Mouse (Mus musculus): ENCODE data around the gene Cyp4f16. TPM values are rescaled to one million over a fixed set of nuclear protein-coding genes. Genes with fewer than 3 reads are reported as not detected.
"Not testable (repeated sequence)": the region's sequence is repeated elsewhere in the genome, so short reads cannot be mapped to it uniquely, and the experiment has no call there.

The Cyp4f16 gene
- polyA plus RNA-seq, 1 experiment from 2014 or later: 14.1 TPM

GRCm38 (mm10) chr17:32563301-32563700, 26.9 kb downstream of the Cyp4f16 start:
- not testable (repeated sequence) for H3K27ac ChIP-seq; H3K27me3 ChIP-seq (ENCODE audit: poor library complexity, severe bottlenecking); H3K36me3 ChIP-seq (replicated peaks); DNase-seq (ENCODE audit: extremely low spot score, low spot score); H3K4me1 ChIP-seq; H3K4me3 ChIP-seq
- peaks cover 26% of the 10 kb centered on the region for H3K9me3 ChIP-seq
- WGBS: 87% methylated on average over 2 of the region's 2 CpGs

GRCm38 (mm10) chr17:32573286-32573685, 36.9 kb downstream of the Cyp4f16 start:
- not testable (repeated sequence) for DNase-seq (ENCODE audit: extremely low spot score, low spot score); H3K4me1 ChIP-seq; H3K4me3 ChIP-seq; H3K36me3 ChIP-seq (replicated peaks); H3K27ac ChIP-seq; H3K9me3 ChIP-seq; H3K27me3 ChIP-seq (ENCODE audit: poor library complexity, severe bottlenecking)
- 84% methylated on average over 2 of the region's 2 CpGs for WGBS

GRCm38 (mm10) chr17:32577496-32578186, 41.3 kb downstream of the Cyp4f16 start:
- H3K27ac ChIP-seq: no peak overlapping the region
- 64% methylated on average over 7 of the region's 7 CpGs for WGBS
- no peaks in the 10 kb centered on the region for H3K27me3 ChIP-seq (ENCODE audit: poor library complexity, severe bottlenecking)
- peaks cover 3% of the 10 kb centered on the region; the same call in 1 of the 2 replicates for H3K9me3 ChIP-seq
- DNase-seq (ENCODE audit: extremely low spot score, low spot score): no peak
- no peaks in the 10 kb centered on the region for H3K36me3 ChIP-seq (replicated peaks)
- H3K4me3 ChIP-seq: no peak overlapping the region
- H3K4me1 ChIP-seq: no peaks in the 10 kb centered on the region

GRCm38 (mm10) chr17:32596494-32596893, 60.1 kb downstream of the Cyp4f16 start:
- Histone ChIP-seq H3K9me3 (peaks cover 36% of the 10 kb centered on the region), H3K4me3 (no peak overlapping the region), H3K27me3 (ENCODE audit: poor library complexity, severe bottlenecking) (no peaks in the 10 kb centered on the region), H3K36me3 (replicated peaks) (no peaks in the 10 kb centered on the region), H3K27ac (no peak overlapping the region), H3K4me1 (no peaks in the 10 kb centered on the region)
- DNase-seq (ENCODE audit: extremely low spot score, low spot score): no peak
- WGBS: 91% methylated on average over 18 of the region's 18 CpGs

Other genes with a start within 250 kb of the Cyp4f16 start
- 144 and 147 TPM in 2 replicates for gene Akap8, start 215.3 kb upstream of the Cyp4f16 start, polyA plus RNA-seq (2016; fragmentation: Nextera tagmentation; extraction: Ambion mirVana)
- gene Akap8l, start 186.0 kb upstream of the Cyp4f16 start, polyA plus RNA-seq (2016; fragmentation: Nextera tagmentation; extraction: Ambion mirVana): 79.0 and 79.9 TPM in 2 replicates
- 24.9 and 25.9 TPM in 2 replicates for gene Wiz, start 147.1 kb upstream of the Cyp4f16 start, polyA plus RNA-seq (2016; fragmentation: Nextera tagmentation; extraction: Ambion mirVana)
- gene Rasal3, start 133.0 kb upstream of the Cyp4f16 start, polyA plus RNA-seq (2016; fragmentation: Nextera tagmentation; extraction: Ambion mirVana): 0.50 and 0.52 TPM in 2 replicates
- gene Pglyrp2, start 112.4 kb upstream of the Cyp4f16 start, polyA plus RNA-seq (2016; fragmentation: Nextera tagmentation; extraction: Ambion mirVana): 0.07 TPM in 1 of 2 replicates, not detected in the other
- gene Cyp4f39, start 83.8 kb upstream of the Cyp4f16 start, polyA plus RNA-seq (2016; fragmentation: Nextera tagmentation; extraction: Ambion mirVana): 0.46 TPM in 1 of 2 replicates, not detected in the other
- gene Cyp4f17, start 30.5 kb upstream of the Cyp4f16 start, polyA plus RNA-seq (2016; fragmentation: Nextera tagmentation; extraction: Ambion mirVana): 7.0 and 7.5 TPM in 2 replicates
- gene Cyp4f37, start 84.8 kb downstream of the Cyp4f16 start, polyA plus RNA-seq (2016; fragmentation: Nextera tagmentation; extraction: Ambion mirVana): not detected in 2 replicates
- not detected in 2 replicates for gene Cyp4f40, start 122.3 kb downstream of the Cyp4f16 start, polyA plus RNA-seq (2016; fragmentation: Nextera tagmentation; extraction: Ambion mirVana)
- 2.4 and 2.5 TPM in 2 replicates for gene Cyp4f15, start 149.1 kb downstream of the Cyp4f16 start, polyA plus RNA-seq (2016; fragmentation: Nextera tagmentation; extraction: Ambion mirVana)